Mouse (Mus musculus): ENCODE results near the gene Sec14l2. TPM values are rescaled to one million over a fixed set of nuclear protein-coding genes. Genes with fewer than 3 reads are reported as not detected.

The Sec14l2 gene
- polyA plus RNA-seq, 1 experiment from 2014 or later, result 3.0 TPM

DNA sequence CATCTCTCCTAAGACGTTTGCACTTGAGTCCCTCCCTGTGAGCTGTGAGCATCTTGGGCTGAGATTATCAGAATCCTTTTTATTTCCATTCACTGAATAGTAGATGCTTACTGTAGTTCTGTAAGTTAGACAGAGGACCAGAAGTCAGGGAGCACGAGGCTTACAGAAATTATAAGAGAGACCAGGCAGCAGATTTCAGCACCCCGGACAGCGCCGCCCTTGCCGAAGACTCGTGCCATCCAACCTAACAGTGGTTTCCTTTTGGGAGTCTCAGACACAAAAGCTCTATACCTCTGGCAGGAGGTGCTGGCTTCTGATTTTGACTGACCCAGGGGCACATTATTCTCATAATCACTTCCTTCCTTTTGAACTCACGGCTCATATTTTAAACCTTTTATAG, 46.6 kb downstream of the Sec14l2 start:
- Histone ChIP-seq H3K4me1 (no peaks in the 10 kb centered on the region), H3K4me2 (no peak overlapping the region), H3K36me3 (no peaks in the 10 kb centered on the region), H3K9me3 (no peaks in the 10 kb centered on the region), H3K4me3 (no peak overlapping the region), H3K27ac (no peak overlapping the region), H3K9ac (no peak overlapping the region), H3K27me3 (no peaks in the 10 kb centered on the region)
- WGBS, result 13% methylated on average over 8 of the region's 8 CpGs
- no peak for ATAC-seq (ENCODE audit: borderline replicate concordance, extremely low read depth, low FRiP score, low TSS enrichment)

DNA sequence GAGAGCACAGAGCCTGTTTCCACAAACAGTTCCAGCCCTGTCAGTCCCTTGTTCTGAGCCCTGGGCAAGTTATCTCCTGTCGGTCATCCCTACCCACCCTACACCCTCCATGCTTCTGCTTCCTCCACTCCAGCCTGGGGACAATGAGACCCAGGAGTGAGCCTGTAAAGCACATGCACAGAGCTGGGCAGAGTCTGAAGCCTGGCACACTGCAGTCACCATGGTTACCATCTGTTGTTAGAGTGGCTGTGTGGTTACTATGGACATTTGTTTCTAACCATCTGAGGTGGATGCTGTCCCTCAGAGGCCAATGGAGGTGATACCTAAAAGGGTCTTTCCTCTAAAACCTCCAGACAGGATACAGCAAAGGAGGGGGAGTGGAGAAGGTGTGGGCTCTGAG, 53.6 kb downstream of the Sec14l2 start:
- ATAC-seq (ENCODE audit: borderline replicate concordance, extremely low read depth, low FRiP score, low TSS enrichment), result no peak
- Histone ChIP-seq H3K27me3 (no peaks in the 10 kb centered on the region), H3K27ac (no peak overlapping the region), H3K4me3 (no peak overlapping the region), H3K36me3 (no peaks in the 10 kb centered on the region), H3K9me3 (no peaks in the 10 kb centered on the region), H3K9ac (no peak overlapping the region), H3K4me1 (no peaks in the 10 kb centered on the region), H3K4me2 (no peak overlapping the region)
- WGBS, result 60% methylated on average over 1 of the region's 1 CpGs

DNA sequence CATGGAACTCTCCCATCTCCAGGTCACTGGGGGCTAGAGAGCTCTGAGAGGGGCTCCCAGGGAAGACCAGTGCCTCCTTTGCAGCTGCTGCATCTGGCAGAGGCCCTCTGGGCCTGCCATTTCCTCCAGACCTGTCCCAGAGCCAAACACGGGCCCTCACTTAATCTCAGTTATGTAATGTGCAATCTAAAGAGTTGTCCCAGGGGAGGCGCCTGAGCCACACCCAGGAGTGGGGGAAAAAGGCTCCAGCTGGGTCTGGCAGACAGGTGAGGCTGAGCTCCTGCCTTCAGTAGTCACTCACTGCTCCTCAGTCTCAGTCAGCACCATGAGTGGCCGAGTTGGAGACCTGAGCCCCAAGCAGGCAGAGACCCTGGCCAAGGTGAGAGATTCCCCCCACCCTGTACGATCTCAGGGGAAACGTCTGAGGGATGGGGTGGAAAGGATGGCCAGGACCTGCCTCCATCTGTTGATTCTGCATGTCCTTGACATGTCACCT, 58.5 kb downstream of the Sec14l2 start, which contains the start of gene Sec14l3:
Gene Sec14l3 (plus strand): TSS at position 215 of the 496 bp plus-strand sequence.
- H3K9me3 ChIP-seq, result no peaks in the 10 kb centered on the region
- peak within 1 kb of the TSS; percentile 23; the same call in 1 of the 2 replicates for H3K4me2 ChIP-seq
- H3K9ac ChIP-seq, result no peak within 1 kb of the TSS
- no peak within 1 kb of the TSS; the same call in 1 of the 2 replicates for H3K27ac ChIP-seq
- H3K36me3 ChIP-seq, result no peaks in the 10 kb centered on the region
- 0 out of 2 replicates have a peak, but pooled peaks cover 2% of the 10 kb centered on the region for H3K4me1 ChIP-seq
- ATAC-seq (ENCODE audit: borderline replicate concordance, extremely low read depth, low FRiP score, low TSS enrichment), result no peak
- no peaks in the 10 kb centered on the region for H3K27me3 ChIP-seq
- 43% methylated on average over 5 of the region's 5 CpGs for WGBS
- H3K4me3 ChIP-seq, result no peak within 1 kb of the TSS

DNA sequence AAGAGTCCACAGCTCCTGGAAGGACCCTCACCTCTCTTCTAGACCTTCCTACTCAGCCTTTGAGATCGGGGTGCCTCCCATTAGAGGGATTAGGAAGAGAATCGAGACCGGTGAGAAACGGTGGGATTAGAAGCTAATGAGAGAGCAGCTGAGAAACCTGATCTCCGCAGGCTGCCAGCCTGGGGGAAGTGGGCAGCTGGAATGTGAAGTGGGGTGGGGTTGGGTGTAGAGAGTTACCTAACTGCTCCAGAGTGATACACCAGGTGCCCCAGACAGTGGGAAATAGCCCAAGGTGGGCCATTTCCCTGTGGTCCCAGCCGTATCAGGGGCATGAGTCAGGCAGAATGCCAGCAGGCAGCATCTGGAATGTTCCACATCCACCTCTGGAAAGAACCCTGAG, 60.2 kb downstream of the Sec14l2 start:
- peak overlapping the region; percentile 49 for H3K27ac ChIP-seq
- no peak overlapping the region for H3K4me3 ChIP-seq
- no peaks in the 10 kb centered on the region for H3K36me3 ChIP-seq
- 0 out of 2 replicates have a peak, but pooled peaks cover 2% of the 10 kb centered on the region for H3K4me1 ChIP-seq
- no peaks in the 10 kb centered on the region for H3K27me3 ChIP-seq
- H3K4me2 ChIP-seq, result no peak overlapping the region
- no peaks in the 10 kb centered on the region for H3K9me3 ChIP-seq
- no peak overlapping the region for H3K9ac ChIP-seq
- WGBS, result 38% methylated on average over 6 of the region's 6 CpGs
- ATAC-seq (ENCODE audit: borderline replicate concordance, extremely low read depth, low FRiP score, low TSS enrichment), result no peak

DNA sequence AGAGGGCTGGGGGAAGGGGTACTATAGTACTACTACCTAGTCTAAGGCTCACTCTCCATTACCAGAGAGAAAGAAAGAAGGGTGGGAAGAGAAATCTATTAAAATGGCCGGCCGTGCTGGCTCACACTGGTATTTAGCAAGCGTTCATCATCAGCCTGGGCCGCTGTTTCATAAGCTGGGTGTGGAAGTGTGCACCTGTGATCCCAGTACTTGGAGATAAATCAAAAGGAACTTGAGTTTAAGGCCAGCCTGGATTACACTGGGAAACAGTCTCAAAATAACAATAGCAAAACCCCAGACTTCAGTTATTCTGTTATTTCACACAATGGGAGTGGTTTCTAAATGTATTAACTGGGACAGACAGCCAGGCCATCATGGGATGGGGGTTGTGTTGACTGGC, 60.7 kb downstream of the Sec14l2 start:
- no peaks in the 10 kb centered on the region for H3K9me3 ChIP-seq
- H3K4me1 ChIP-seq, result 0 out of 2 replicates have a peak, but pooled peaks cover 2% of the 10 kb centered on the region
- 83% methylated on average over 4 of the region's 4 CpGs for WGBS
- H3K4me3 ChIP-seq, result no peak overlapping the region
- no peak overlapping the region for H3K9ac ChIP-seq
- H3K4me2 ChIP-seq, result no peak overlapping the region
- H3K27me3 ChIP-seq, result no peaks in the 10 kb centered on the region
- no peaks in the 10 kb centered on the region for H3K36me3 ChIP-seq
- peak overlapping the region; percentile 49; the same call in 1 of the 2 replicates for H3K27ac ChIP-seq
- no peak for ATAC-seq (ENCODE audit: borderline replicate concordance, extremely low read depth, low FRiP score, low TSS enrichment)

DNA sequence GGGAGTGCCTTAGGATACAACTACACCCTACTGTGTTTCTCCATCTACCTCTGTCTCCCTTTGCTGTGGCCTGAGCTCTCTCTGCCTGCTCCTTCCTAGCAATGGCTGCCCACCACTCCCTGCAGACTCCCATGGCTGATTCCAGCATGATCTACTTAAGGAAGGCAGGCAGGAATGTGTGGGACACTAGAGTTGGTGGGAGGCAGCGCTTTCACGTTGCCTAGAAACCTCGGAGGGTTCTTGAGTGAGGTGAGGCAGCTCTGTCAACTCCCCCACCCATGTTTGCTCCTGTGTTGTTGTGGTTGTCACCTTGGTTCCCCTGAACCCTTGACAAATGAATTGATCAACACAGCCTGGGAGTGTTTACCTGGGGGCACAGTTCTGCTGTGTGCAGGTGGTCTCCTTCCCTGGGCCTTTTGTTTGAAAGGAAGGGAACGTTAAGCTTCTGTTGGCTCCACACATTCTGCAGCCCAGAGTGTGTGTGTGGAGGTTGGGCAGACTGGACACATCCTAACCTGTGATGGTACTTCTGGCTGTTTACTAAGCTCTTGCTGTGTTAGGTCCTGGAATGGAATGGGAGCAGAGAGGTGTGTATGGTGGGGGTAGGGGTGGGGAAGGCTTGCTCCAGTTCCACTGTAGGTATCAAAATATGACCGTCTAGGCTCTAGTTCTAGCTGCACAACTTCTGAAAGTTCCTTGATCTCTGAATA, 62.2 kb downstream of the Sec14l2 start:
- peak; percentile 59; the same call in 1 of the 2 replicates for ATAC-seq (ENCODE audit: borderline replicate concordance, extremely low read depth, low FRiP score, low TSS enrichment)
- no peaks in the 10 kb centered on the region for H3K36me3 ChIP-seq
- H3K4me2 ChIP-seq, result no peak overlapping the region
- H3K9me3 ChIP-seq, result no peaks in the 10 kb centered on the region
- 0 out of 2 replicates have a peak, but pooled peaks cover 2% of the 10 kb centered on the region for H3K4me1 ChIP-seq
- WGBS, result 44% methylated on average over 5 of the region's 5 CpGs
- H3K9ac ChIP-seq, result no peak overlapping the region
- peak overlapping the region; percentile 46 for H3K27ac ChIP-seq
- no peak overlapping the region for H3K4me3 ChIP-seq
- H3K27me3 ChIP-seq, result no peaks in the 10 kb centered on the region

DNA sequence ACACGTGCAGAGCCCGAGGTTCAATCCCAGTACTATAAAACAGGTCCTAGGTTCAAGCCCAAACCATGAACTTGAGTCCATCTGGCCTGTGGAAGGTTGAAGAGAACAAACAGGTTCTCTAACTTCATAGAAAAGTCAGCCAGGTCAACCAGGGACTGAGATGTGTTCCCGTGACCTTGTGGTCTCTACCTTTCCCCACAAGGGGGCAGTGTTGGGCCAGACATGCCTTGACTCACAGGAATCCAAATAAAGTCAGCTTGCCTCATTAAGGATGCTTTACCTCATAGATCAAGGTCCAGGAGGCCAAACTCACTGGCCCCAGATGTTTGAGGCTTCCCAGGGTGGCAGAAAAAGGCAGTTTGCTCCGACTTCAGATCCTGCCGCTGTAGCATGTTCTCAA, 69.6 kb downstream of the Sec14l2 start:
- no peak for ATAC-seq (ENCODE audit: borderline replicate concordance, extremely low read depth, low FRiP score, low TSS enrichment)
- no peak overlapping the region for H3K4me3 ChIP-seq
- H3K4me2 ChIP-seq, result no peak overlapping the region
- H3K27ac ChIP-seq, result no peak overlapping the region
- H3K9me3 ChIP-seq, result no peaks in the 10 kb centered on the region
- no peak overlapping the region for H3K9ac ChIP-seq
- no peaks in the 10 kb centered on the region for H3K27me3 ChIP-seq
- 16% methylated on average over 5 of the region's 5 CpGs for WGBS
- H3K36me3 ChIP-seq, result no peaks in the 10 kb centered on the region
- H3K4me1 ChIP-seq, result no peaks in the 10 kb centered on the region

DNA sequence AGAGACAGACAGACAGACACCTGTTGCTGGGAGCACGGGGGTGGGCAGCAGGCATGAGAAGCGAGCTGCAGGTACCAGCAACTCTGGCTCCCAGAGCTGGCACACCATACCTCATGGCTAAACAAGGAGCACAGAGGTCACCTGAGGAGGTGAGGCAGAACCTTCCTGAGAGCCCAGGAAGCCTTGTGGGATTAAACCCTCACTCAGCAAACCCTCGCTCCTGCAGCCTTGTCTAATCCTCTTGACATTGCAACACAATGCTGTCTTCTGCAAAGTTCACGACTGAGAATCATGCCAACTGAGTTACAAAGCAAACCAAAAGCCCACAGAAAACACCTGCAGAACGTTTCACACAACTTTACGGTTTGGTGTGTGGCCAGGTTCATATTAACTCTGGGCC, 74.8 kb downstream of the Sec14l2 start:
- Histone ChIP-seq H3K9me3 (no peaks in the 10 kb centered on the region), H3K4me2 (no peak overlapping the region), H3K9ac (no peak overlapping the region), H3K4me3 (no peak overlapping the region), H3K4me1 (no peaks in the 10 kb centered on the region), H3K36me3 (no peaks in the 10 kb centered on the region), H3K27me3 (no peaks in the 10 kb centered on the region), H3K27ac (no peak overlapping the region)
- WGBS, result 86% methylated on average over 6 of the region's 6 CpGs
- no peak for ATAC-seq (ENCODE audit: borderline replicate concordance, extremely low read depth, low FRiP score, low TSS enrichment)

DNA sequence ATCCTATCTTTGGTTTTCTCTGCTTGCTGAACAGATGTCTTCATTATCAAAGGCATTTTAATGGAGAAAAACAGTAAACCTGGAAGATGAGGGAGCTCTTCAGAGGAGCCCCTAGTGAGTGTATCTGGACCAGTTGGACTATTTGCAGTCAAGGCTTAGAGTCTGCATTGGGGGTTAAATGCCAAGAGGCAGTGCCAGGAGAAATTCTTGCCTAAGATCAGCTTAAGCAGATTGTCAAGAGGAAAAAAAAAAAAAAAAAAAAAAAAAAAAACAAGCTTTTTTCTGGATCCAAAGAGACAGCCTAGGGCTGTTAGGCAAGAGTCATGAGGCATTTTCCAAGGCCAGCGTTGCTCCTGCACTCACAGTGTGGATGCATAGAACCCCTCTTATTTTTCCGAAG, 75.4 kb downstream of the Sec14l2 start:
- Histone ChIP-seq H3K9me3 (no peaks in the 10 kb centered on the region), H3K9ac (no peak overlapping the region), H3K36me3 (no peaks in the 10 kb centered on the region), H3K4me1 (no peaks in the 10 kb centered on the region), H3K4me3 (no peak overlapping the region), H3K27ac (no peak overlapping the region), H3K4me2 (no peak overlapping the region), H3K27me3 (no peaks in the 10 kb centered on the region)
- WGBS, result 87% methylated on average over 2 of the region's 2 CpGs
- no peak for ATAC-seq (ENCODE audit: borderline replicate concordance, extremely low read depth, low FRiP score, low TSS enrichment)

Small RNA genes within 50 kb of the gene (microRNA-seq; reads per million reads assigned to microRNA genes)
- gene Mir3060, result 4.1 reads per million, percentile 18 among the genes with 10 or more reads in this experiment

Other genes with a start within 250 kb of the Sec14l2 start
- gene 4921536K21Rik, start 228.3 kb downstream of the Sec14l2 start, polyA plus RNA-seq (2015; fragmentation: Nextera tagmentation; extraction: Ambion mirVana), result 0.37 and 0.39 TPM in 2 replicates
- gene Dusp18, start 228.2 kb downstream of the Sec14l2 start, polyA plus RNA-seq (2015; fragmentation: Nextera tagmentation; extraction: Ambion mirVana), result 9.8 and 10.2 TPM in 2 replicates
- 3.4 and 3.8 TPM in 2 replicates for gene Slc35e4, start 208.8 kb downstream of the Sec14l2 start, polyA plus RNA-seq (2015; fragmentation: Nextera tagmentation; extraction: Ambion mirVana)
- gene Tcn2, start 191.3 kb downstream of the Sec14l2 start, polyA plus RNA-seq (2015; fragmentation: Nextera tagmentation; extraction: Ambion mirVana), result 47.7 and 52.1 TPM in 2 replicates
- gene Pes1, start 159.4 kb downstream of the Sec14l2 start, polyA plus RNA-seq (2015; fragmentation: Nextera tagmentation; extraction: Ambion mirVana), result 76.2 and 78.1 TPM in 2 replicates
- 0.18 and 0.21 TPM in 2 replicates for gene 4930556J24Rik, start 146.6 kb downstream of the Sec14l2 start, polyA plus RNA-seq (2015; fragmentation: Nextera tagmentation; extraction: Ambion mirVana)
- gene Gal3st1, start 139.8 kb downstream of the Sec14l2 start, polyA plus RNA-seq (2015; fragmentation: Nextera tagmentation; extraction: Ambion mirVana), result 7.9 and 9.0 TPM in 2 replicates
- 9.8 and 12.7 TPM in 2 replicates for gene Sec14l4, start 92.0 kb downstream of the Sec14l2 start, polyA plus RNA-seq (2015; fragmentation: Nextera tagmentation; extraction: Ambion mirVana)
- gene Sec14l3, start 58.6 kb downstream of the Sec14l2 start, polyA plus RNA-seq (2015; fragmentation: Nextera tagmentation; extraction: Ambion mirVana), result 17.3 and 19.9 TPM in 2 replicates
- gene Mtfp1, start 28.0 kb downstream of the Sec14l2 start, polyA plus RNA-seq (2015; fragmentation: Nextera tagmentation; extraction: Ambion mirVana), result 9.9 and 11.4 TPM in 2 replicates
- gene Rnf215, start 11.8 kb upstream of the Sec14l2 start, polyA plus RNA-seq (2015; fragmentation: Nextera tagmentation; extraction: Ambion mirVana), result 33.1 and 34.2 TPM in 2 replicates
- gene Ccdc157, start 36.9 kb upstream of the Sec14l2 start, polyA plus RNA-seq (2015; fragmentation: Nextera tagmentation; extraction: Ambion mirVana), result 8.9 and 9.5 TPM in 2 replicates
- 44.8 and 45.8 TPM in 2 replicates for gene Sf3a1, start 36.9 kb upstream of the Sec14l2 start, polyA plus RNA-seq (2015; fragmentation: Nextera tagmentation; extraction: Ambion mirVana)
- gene Tbc1d10a, start 63.4 kb upstream of the Sec14l2 start, polyA plus RNA-seq (2015; fragmentation: Nextera tagmentation; extraction: Ambion mirVana), result 32.3 and 34.2 TPM in 2 replicates
- gene Castor1, start 94.8 kb upstream of the Sec14l2 start, polyA plus RNA-seq (2015; fragmentation: Nextera tagmentation; extraction: Ambion mirVana), result 4.0 and 6.3 TPM in 2 replicates
- gene Osm, start 113.0 kb upstream of the Sec14l2 start, polyA plus RNA-seq (2015; fragmentation: Nextera tagmentation; extraction: Ambion mirVana), result 0.09 and 0.22 TPM in 2 replicates
- 0.19 and 0.32 TPM in 2 replicates for gene Lif, start 134.1 kb upstream of the Sec14l2 start, polyA plus RNA-seq (2015; fragmentation: Nextera tagmentation; extraction: Ambion mirVana)

All from lung, embryonic 15.5 days (tissue).